Mouse (Mus musculus) left cerebral cortex, postnatal 36 days (tissue): ENCODE results near the gene Ing2. TPM values are rescaled to one million over a fixed set of nuclear protein-coding genes. Genes with fewer than 3 reads are reported as not detected.

ENCODE experiments used
- DNase-seq, 2 experiments: peaks; one replicate each; pipeline ENCODE4 v3.0.0; 2021 to 2022; ENCODE audit warnings: low spot score in 2 of 2, mixed read lengths in 1 of 2
- intact Hi-C: fragments of 180-260 bp; cut with DNase I; formaldehyde crosslinking; loops from one replicate; pipeline ENCODE4 v1.15.1; 2025
- total RNA-seq, 2 experiments: library from RNA; stranded (reverse); gene quantifications; 2 replicates each; pipeline ENCODE4 v1.2.3; 2021

The Ing2 gene
- total RNA-seq, 2 experiments from 2014 or later, result 46.5 to 55.5 TPM

DNA sequence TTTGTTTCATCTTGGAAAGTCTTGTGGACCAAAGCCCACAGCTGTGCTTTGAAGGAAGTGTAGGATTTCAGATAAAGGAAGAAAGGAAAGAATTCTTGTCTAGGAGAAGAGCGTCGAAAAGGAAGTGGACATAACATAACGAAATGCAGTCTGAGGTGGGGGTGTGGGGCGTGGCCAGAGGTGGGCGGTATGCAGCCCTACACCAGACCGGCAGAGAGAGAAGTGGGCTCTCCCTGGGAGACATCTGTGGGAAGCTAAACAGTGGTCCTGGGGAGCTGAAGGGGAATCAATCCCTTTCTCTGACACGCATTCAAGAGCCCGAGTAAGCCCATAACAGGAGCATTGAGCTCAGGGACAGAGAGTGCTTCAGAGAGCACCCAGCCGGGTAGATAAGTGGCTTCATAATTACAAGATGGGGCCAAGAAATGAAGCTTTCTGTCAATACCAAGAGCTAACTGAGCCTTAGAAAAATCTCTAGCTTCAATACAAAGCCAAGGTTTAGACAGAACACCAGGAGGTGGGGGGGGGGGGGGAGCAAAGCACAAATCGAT, 40.5 kb downstream of the Ing2 start:
- intact Hi-C loops, result no loop called here
- DNase-seq, result no peak

DNA sequence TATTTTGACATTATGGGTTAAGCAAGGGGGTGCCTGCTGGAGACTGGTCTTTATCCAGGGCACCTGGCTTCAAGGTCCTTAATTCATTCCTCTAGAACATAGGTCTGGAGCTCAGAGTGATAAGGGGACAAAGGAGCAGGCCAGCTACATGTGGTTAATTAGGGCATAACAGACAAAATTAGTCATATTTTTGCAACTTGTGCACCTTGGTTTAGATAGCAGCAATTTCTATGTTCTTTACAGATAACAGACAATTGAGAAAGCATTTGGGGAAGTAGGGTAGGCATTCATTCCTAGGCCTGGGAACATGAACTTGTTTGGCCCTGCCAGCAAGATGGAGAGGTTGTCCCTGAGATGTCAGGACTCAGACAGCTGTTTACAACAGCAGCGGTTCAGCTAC, 54.2 kb downstream of the Ing2 start:
- DNase-seq, result no peak

More for the DNA sequence above, 54.2 kb downstream of the Ing2 start:
- intact Hi-C loops, result no loop called here

Other genes with a start within 250 kb of the Ing2 start
- 10 to 100 TPM; 73.3 to 87.6 TPM for gene Stox2, start 229.2 kb downstream of the Ing2 start, total RNA-seq
- gene Trappc11, start 142.1 kb downstream of the Ing2 start, total RNA-seq, result 10 to 100 TPM; 52.8 to 58.9 TPM
- 10 to 100 TPM; 29.3 to 30.1 TPM for gene Rwdd4a, start 141.9 kb downstream of the Ing2 start, total RNA-seq
- 10 to 100 TPM; 16.6 to 20.6 TPM for gene Cdkn2aip, start 38.4 kb upstream of the Ing2 start, total RNA-seq
- under 1 TPM in 1 of 2 experiments, not detected in 1; 0.66 TPM for gene Cldn24, start 146.6 kb upstream of the Ing2 start, total RNA-seq
- gene Cldn22, start 148.9 kb upstream of the Ing2 start, total RNA-seq, result 1 to 10 TPM in 1 of 2 experiments, not detected in 1; 2.3 TPM